Mouse (Mus musculus) monocyte, adult 2 months (primary cell): Measurements from ENCODE around the gene Eme2.

ENCODE experiments used
- DNase-seq, 2 experiments: peaks; one replicate each; pipeline ENCODE4 v3.0.0; 2022; ENCODE audit warnings: low spot score in 2 of 2, low read depth in 1 of 2

The Eme2 gene

DNA sequence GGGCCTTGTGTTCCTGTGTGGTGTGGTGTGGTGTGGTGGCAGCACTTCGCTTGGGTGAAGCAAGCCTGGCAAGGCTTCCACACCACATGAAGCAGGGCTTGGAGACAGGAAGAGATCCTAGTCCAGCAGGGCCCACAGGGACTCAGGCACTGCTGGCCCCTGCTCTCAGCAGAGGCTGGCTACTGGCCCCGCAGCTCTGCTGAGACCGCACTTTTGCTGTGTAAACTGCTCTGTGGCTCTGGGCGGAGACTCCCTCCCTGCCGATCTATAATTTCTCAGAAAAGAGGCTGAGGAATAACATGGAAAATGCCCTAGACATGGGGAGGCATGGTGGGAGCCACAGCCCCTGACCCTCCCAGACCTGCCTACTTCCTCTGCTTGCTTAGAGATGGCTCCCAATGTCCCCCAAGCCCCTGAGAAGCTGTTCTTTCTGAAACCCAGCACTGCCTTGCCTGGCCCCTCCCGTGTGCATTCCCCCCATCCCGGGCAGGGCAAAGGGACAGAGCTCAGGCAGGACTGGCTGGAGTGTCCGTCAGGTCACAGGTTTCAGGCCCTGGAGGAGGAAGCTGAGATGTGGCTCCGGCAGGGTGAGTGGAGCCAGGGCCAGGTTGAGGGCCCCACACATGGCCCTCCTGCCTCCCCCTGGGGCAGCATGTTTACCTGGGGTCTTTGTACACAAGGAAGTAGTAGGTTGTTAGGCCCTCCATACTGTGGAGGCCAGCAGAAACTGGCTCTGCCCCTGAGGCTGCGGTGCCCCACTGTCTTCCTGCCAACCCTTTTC is 17.4 kb downstream of the Eme2 start:
- no peak for DNase-seq

DNA sequence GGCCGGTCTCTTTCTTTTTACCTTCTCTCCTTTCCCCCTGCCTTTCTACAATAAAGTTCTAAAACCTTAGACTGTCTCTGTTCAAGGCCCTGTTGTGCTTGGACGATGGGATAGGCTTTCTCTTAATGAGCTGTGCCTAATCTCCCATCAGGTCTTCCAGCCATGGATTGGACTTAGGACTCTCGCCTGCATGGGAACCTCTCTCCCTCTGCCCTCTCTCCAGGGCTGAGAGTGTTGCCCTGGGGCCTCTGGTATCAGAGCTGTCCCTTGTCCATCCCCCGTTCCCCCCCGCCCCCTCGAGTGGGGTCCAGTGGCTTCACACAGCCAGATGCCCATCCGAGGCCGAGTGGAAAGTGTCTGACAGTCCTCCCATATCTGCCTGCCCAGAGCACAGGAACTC is 19.9 kb downstream of the Eme2 start:
- DNase-seq: no peak

DNA sequence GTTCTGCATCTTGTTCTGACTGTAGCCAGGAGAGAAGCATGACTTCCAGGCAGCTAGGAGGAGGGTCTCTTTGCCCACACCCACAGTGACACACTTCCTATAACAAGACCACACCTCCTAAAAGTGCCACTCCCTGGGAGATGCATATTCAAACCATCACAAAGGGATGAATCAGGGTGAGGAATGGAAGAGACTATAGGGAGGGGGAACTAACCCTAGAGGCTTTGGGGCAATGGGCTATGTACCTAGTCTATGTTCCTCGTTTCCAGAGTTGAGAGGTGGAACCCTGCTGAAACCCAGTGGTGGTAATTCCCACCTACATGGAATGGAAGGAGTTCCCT is 20.5 kb downstream of the Eme2 start:
- DNase-seq: no peak

DNA sequence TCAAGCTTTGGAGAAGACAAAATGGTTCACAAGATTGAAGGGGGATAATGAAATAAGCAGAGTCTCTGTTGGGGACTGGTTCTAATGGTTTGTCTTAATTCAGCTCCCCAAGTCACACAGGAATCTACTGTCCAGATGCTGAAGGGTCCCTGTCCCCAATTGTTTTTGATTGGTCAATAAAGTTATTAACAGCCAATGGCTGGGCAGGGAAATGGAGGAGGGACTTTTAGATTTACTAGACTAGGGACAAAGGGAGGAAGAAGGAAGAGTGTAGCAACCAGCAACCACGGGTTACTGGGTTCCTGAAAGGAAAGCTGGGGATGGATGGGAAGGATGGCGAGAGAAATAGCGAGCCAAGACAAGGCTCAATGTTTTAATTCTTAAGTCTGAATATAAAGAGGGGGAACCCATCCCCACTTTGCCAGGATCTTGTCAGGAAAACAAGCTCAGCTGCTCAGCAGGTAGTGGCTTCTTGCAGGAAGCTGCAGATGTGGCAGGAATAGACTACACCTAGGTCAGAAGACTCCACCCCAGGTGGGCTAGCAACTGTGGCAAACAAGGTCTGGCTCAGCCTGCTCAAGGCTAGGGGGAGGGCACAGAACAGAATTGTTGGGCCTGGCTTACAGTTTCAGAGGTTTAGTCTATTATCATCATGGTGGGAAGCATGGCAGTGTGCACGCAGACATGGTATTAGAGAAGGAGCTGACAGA is 21.0 kb downstream of the Eme2 start:
- no peak for DNase-seq

DNA sequence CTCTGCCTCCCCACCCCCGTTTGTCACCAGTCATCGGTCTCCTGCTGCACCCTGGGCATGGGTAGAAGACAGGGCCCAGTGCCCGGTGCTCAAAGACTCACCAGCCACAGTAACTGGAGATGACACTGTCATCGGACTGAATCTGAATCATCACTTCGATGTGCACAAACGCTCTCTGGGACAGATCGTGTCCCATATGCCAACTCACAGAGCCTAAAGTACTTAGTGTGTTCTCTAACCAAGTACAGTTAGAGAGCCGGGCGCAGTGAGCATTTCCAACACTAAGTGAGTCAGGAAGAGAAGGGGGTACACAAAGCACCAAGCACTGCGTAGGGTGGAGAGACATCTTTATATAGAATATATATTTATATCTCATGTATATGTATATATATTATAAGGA is 27.0 kb downstream of the Eme2 start:
- no peak for DNase-seq

DNA sequence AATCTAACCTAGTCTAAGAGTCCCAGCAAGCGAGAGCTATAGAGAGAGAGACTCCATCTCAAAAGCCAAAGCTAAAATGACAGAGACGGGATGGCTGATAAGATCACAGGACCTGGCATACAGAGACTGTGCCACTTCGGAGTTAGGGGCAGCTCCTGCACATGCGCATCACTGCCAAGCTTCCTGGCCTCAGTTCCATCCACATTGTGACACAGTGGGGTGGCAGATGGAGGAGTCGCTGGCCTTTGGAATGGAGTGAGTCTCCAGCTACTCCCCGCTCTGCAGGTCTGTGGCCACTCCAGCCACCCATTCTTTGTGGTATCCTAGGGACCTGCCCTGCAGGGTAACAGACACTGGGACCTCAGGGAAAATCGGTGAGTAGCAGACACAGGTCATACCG is 29.1 kb downstream of the Eme2 start, which contains the start of gene Igfals:
Igfals (plus strand) TSS at position 222 of the 400 bp plus-strand sequence.
- no peak for DNase-seq

DNA sequence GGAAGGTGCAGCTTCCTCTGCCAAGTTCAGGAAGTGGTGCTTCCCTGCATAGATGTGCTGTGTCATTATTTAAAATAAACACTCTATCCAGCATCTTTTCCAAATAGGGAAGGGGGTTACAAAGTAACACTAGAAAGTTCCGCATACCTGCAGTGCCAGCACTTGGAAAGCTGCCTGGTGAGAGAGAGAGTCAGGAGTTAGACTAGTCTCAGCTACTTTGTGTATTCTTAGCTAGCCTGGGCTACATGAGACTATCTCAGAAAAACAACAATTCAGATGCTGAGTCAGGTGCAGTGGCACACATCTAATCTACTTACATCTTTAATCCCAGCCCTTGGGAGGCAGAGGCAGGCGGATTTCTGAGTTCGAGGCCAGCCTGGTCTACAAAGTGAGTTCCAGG is 33.1 kb downstream of the Eme2 start:
- no peak for DNase-seq

DNA sequence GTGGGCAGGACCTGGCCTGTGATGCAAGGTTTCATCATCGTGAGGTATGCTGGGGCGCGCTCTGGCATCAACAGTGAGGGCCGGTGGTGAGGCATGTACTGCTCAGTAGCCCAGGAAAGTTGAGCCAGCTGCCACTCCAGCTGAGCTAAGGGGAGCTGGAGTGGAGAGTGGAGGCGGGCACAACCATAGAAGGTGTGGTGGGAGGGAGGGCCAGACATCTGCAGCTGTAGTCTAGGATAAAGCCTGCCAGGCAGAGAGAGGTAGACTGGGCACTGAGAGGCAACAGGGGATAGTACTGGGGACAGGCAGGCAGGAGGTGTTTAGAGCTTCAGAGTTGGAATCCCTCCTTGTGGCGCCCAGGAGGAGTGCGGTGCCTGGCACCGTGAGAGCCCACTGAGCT is 34.8 kb downstream of the Eme2 start:
- DNase-seq: no peak

DNA sequence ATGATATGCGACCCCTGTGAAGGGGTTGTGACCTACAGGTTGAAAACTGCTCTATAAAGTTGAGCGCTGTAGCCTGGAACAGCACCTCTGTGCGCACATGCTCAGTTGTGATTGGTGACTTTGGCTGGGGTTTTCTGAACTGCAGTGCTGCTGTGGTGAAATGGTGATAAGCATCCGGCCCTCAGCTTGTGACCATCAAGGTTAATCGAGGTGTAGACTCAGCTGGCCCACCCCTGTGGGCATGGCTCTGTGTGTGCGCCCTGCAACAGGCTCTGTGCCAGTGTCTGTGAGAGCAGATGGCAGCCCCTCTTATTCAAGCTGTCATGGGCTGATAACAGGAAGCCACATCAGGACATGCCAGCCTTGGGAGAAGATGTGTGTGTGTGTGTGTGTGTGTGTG is 35.9 kb downstream of the Eme2 start:
- no peak for DNase-seq

DNA sequence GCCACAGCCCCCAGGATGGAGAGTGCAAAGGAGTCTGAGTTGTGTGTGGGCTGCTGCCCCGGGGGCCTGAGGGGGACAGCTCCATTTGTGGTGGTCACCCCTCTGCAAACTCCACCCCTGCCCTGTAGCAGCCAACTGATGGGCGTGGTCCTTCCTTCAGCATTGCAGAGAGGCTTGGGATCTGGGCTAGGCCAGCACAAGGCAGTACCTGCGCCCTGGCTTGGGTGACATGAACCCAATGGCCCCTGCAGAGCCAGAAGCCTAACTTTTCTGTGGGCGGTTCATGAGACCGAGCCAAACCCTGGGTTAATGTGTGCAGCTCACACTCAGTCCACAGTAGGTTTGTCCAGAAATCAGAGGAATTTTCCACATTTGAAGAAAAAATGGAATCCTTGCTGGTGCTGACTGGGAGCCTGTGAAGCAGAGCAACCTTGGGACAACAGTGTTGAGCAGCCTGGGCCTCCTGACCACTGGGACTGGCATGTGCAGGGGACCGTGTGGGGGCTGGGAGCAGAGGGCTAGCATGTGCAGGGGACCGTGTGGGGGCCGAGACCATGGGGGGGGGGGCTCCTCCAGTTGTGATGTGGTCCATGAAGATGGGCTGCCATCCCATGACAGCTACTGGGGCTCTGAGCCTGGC is 36.9 kb downstream of the Eme2 start:
- DNase-seq: no peak

DNA sequence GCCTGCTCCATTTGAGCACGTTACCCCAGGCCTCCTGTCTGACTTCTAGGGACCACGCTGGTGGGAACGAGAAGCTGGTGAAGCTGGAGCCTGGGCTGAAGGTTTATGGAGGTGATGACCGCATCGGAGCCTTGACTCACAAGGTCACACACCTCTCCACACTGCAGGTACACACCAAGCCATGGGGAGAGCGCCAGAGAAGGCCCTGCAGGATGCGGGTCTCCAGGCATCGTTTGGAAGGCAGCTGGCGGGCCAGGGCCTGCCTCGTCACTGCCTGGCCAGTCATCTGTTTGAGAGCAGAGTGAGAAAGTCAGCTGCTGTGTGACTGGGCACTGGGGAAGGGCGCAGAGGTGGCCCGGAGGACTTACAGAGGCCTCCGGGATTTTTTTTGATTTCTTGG is 38.3 kb downstream of the Eme2 start:
- no peak for DNase-seq

DNA sequence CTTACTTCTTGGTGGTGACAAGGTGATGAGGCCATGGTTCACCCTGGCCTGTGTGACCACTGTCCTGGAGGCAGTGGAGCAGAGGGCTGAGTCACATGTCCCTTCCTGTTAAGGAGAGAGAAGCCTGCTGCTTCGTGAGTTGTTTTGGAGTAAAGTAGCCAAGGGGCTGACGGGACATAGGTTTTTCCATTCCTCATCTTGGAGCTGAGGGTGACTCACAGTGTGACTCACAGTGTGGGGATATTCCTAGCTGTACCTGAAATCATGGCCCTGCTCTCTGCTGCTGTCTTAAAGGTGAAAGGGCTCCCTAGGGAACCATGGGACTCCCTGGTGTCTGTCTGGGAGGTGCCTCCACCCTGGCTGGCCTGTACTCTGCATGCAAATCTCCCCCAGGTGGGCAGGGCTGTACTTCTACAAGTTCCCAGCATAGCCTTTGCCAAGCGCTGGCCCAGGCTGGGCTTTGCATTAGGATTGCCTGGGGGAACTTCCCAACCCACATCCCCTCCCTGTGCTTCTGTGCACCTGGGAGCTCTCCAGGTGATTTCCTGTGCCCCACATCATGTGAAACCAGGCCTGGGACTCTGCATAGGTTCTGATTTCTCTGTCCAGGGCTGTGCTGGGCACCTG is 38.9 kb downstream of the Eme2 start:
- no peak for DNase-seq

DNA sequence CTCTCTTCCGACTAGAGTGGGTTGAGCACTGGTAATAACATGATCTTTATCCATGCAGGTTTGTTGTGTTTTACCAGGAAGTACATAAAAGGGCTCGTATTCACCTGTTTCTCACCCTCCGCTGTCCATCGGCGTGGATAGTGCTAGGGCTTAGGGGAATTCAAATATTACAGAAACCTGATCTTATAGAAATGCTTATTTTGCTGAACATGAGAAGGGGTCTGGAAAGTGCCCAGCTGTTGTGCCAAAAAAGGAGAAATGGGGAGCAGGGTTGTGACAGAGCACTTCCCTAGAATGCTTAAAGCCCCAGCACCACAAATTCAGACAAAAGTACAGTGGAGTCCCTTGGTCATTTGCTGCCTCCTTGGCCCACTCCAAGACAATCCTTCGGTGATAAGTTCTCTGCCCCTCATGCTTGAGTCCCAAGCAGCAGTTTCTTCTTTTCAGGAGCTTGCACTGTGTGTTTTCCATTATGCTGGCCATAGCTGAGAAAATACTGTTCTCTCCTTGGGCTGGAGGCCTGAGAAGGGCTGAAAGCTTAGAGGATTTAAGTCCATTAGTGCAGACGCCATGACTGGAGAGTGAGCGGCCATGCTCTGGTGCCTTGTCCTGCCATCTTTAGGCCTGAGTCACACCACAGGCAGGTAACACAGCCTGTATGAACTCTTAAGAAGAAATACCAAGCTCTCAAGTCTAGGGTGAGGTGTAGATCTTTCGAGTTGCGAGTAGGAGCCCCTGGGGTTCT is 43.3 kb downstream of the Eme2 start:
- DNase-seq: peak in 1 of 2 experiments; percentile 18

DNA sequence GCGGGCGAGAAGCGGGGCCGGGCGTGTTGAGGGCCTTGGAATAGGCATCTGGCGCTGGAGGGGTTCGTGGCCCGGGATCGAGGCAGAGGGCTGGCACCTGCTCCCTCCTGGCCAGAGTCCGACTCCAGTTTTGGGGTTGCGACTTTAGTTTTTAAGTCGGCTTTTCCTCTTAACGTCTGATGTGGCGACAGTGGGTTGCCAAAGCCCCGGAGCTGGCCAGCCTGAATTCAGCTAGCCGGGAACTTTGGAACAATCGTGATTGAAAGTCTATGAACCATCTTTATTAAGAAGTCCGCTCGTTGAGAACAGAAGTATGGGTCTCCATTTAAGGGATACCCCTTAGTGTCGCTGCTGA is 44.1 kb downstream of the Eme2 start:
- no peak for DNase-seq

DNA sequence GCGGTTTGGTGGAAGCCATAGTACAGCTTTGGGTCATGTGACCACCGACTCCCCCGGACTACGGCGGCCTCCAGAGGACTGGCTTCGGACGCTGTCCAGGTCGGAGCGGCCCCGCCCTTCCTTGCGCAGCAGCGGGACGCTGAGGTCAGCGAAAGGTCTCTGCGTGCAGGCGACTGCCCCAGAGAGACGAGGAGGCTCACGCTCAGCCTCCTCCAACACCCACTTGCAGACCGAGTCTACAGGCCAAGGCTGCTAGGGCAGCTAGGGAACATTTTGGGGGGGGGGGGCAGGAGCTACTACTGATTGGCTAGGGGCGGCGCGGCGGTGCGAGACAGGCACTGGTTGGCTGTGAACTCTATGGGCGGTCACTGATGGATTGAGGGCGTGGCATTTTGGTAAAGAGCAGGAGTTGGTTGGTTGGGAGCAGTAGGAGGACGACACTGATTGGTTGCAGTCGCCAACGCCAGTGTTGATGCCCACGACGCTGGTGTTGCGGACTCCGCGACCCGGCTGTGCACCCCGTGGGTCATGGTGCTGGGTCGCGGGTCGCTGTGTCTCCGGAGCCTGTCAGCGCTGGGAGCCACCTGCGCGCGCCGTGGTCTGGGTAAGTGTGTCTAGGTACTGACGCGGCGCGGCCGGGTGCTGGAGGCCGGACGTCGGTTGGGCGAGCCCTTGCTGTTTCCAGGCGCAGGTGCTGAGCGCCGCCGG is 44.7 kb downstream of the Eme2 start, which contains the start of gene Fahd1:
Fahd1 (minus strand) TSS at position 300 of the 708 bp plus-strand sequence.
- DNase-seq: peak; percentile 86 to 88

DNA sequence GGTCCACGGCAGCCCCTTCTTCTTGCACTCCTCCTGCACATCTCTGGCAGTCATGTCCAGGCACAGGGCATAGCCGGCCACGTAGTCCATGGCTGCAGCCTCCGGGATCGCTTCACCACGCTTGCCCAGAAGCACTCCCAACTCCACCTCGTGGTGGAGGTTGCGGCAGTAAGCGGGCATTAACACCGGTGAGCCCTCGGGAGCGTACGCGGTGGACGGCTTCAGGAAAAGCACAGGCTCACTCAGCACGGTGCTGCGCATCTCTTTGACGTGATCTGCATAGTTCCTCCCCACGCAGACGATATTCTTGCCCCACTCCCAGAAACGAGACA is 45.2 kb downstream of the Eme2 start:
- DNase-seq: no peak

DNA sequence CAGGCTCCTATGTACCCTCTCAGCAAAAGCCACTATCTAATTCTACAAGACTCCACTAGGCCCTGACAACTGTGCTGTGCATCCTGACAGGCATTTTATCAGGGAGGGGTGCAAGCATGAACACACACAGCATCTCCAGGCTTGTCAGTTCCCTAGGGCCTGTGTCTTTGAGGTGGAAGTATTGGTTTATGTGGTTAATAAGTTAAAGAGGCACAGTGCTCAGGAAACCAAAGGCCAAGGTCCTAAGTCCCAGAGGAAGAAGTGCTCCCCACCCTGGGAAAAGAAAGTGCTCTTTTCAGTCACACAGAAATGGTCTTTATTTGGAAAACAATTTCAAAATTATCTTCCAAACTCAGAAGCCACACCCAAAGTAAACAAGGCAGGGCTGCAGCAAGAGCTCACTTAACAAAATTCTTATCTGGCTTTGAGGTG is 46.3 kb downstream of the Eme2 start:
- no peak for DNase-seq

DNA sequence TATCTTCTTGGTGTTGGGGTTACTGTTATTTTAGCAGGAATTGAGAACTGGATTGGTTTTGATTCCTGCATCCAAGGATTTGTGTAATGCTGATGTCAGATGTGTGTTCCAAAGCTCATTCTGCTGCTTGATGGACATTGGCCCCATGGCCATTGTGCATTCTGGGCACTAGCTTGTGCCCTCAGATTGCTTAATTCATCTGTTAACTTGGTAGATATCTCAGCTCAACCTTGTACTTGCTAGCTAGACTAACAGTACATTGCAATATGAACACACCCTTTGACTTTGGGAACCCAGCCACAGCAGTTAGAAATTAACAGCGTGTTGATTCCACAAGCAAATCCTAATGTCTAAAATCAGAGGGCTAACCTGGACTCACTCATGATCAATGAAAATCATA is 47.5 kb downstream of the Eme2 start:
- no peak for DNase-seq

DNA sequence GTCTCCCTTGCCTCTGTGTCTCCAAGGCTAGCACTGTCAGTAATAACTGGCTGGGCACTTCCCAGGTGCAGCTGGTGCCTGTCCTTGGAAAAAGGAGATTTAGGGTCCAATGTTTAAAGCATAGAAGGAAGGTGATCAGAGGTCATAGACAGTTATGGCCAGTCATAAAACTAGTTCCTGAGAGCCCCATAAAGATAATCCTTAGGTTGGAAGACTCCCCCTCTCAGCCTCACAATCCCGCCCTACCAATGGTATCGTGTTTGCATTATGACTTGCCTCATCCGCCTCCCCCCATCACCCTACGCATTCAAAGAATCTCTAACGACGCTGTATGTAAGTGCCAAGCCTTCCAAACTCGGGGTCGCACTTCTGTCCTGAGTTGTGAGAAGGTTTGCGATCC is 50.4 kb downstream of the Eme2 start:
- DNase-seq: no peak

DNA sequence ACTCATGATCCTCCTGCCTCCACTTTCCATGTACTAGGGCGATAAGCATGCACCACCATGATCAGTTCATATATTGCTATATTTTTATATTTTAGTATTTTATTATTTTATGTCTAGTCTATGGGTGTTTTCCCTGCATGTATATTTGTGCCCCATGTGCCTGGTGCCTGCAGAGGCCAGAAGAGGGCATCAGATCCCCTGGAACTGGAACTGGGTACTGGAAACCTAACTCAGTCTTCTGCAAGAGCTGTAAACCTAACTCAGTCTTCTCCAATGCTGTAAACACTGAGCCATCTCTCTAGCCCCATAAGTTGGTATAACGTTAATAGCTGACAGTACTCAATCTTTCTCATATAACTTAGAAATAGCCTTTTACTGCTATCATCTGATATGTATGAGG is 52.3 kb downstream of the Eme2 start:
- DNase-seq: no peak

DNA sequence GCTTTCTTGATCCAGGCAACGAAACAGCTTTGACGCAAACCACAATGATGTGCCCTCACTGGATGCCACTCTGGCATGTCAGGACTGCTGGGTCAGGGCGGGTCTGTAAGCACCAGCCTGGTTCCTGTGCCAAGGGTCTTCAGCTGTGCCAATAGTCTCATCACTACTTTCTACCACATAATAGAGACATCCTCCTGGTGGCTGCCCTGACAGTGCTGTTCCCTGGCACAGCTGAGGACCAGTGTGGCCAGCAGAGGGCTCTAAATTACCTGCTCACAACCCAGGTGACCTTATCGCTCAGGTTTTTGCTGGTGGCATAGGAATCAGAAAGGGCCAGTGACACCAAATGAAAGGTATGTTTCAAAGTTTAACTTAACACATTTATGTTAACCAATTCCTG is 53.8 kb downstream of the Eme2 start:
- DNase-seq: no peak
